Mouse (Mus musculus): ENCODE data around the gene Serpina3n.

GRCm38 (mm10) chr12:104450257-104450656, 43.7 kb downstream of the Serpina3n start:
- TF ChIP-seq CTCF (IDR thresholded peaks at IDR 0.05; ENCODE audit: borderline replicate concordance, control insufficient read depth, extremely low read depth, insufficient read depth, low read length, poor library complexity): no peak
- TF ChIP-seq POLR2A (IDR thresholded peaks at IDR 0.05; ENCODE audit: control insufficient read depth, extremely low read depth, insufficient read depth, low read length, poor library complexity): no peak

Data from thymus, adult 2 months (tissue).